Mouse (Mus musculus): ENCODE data around the gene Prl4a1.
"Not testable (repeated sequence)": the region's sequence is repeated elsewhere in the genome, so short reads cannot be mapped to it uniquely, and the experiment has no call there.

Prl4a1 gene

GRCm38 (mm10) chr13:28015912-28016311 lies at the start of gene Prl4a1:
Gene Prl4a1, plus strand, starts transcription at chr13:28016212.
- in situ Hi-C loops (cut with MboI, MseI): no loop called here

- in situ Hi-C loops (cut with MboI, MseI): no loop called here
Measured at GRCm38 (mm10) chr13:27972931-27973330, 43.1 kb upstream of the Prl4a1 start.

- in situ Hi-C loops (cut with MboI, MseI): not testable (repeated sequence)
Measured at GRCm38 (mm10) chr13:27974281-27974680, 41.7 kb upstream of the Prl4a1 start.

GRCm38 (mm10) chr13:27977646-27978045 lies 38.4 kb upstream of the Prl4a1 start:
- in situ Hi-C loops (cut with MboI, MseI): no loop called here

GRCm38 (mm10) chr13:27996557-27996956 lies 19.5 kb upstream of the Prl4a1 start:
- in situ Hi-C loops (cut with MboI, MseI): not testable (repeated sequence)

GRCm38 (mm10) chr13:28029330-28029729 lies 13.3 kb downstream of the Prl4a1 start:
- in situ Hi-C loops (cut with MboI, MseI): no loop called here

- in situ Hi-C loops (cut with MboI, MseI): no loop called here
Measured at GRCm38 (mm10) chr13:28069315-28069714, 53.3 kb downstream of the Prl4a1 start.

Measured in T-helper 1 cell (primary cell).